Mouse (Mus musculus) liver (tissue): Measurements from ENCODE around the gene Gm614.

Experiments
- DNase-seq: peaks from one replicate; pipeline ENCODE4 v3.0.0-alpha.2; 2020; ENCODE audit warnings: mixed read lengths

Gene Gm614

GRCm38 (mm10) chrX:101256603-101257002 lies 7.2 kb downstream of the Gm614 start:
- peak; percentile 53 for DNase-seq

- peak; percentile 33 for DNase-seq
Observed at GRCm38 (mm10) chrX:101254740-101255139, 9.1 kb downstream of the Gm614 start.

GRCm38 (mm10) chrX:101253952-101254729 lies 9.7 kb downstream of the Gm614 start, which contains the start of gene Foxo4:
Gene Foxo4, plus strand, starts transcription at chrX:101254528.
- DNase-seq = peak; percentile 90

GRCm38 (mm10) chrX:101245011-101245410 lies 18.8 kb downstream of the Gm614 start:
- DNase-seq = no peak

GRCm38 (mm10) chrX:101222796-101223162 lies 41.0 kb downstream of the Gm614 start:
- DNase-seq = no peak

GRCm38 (mm10) chrX:101221834-101222795 lies 41.7 kb downstream of the Gm614 start, which contains the start of gene Snx12:
Gene Snx12, minus strand, starts transcription at chrX:101222563.
- peak; percentile 83 for DNase-seq
